Mouse (Mus musculus): ENCODE data around the gene Hdgfl2.

The Hdgfl2 gene

DNA sequence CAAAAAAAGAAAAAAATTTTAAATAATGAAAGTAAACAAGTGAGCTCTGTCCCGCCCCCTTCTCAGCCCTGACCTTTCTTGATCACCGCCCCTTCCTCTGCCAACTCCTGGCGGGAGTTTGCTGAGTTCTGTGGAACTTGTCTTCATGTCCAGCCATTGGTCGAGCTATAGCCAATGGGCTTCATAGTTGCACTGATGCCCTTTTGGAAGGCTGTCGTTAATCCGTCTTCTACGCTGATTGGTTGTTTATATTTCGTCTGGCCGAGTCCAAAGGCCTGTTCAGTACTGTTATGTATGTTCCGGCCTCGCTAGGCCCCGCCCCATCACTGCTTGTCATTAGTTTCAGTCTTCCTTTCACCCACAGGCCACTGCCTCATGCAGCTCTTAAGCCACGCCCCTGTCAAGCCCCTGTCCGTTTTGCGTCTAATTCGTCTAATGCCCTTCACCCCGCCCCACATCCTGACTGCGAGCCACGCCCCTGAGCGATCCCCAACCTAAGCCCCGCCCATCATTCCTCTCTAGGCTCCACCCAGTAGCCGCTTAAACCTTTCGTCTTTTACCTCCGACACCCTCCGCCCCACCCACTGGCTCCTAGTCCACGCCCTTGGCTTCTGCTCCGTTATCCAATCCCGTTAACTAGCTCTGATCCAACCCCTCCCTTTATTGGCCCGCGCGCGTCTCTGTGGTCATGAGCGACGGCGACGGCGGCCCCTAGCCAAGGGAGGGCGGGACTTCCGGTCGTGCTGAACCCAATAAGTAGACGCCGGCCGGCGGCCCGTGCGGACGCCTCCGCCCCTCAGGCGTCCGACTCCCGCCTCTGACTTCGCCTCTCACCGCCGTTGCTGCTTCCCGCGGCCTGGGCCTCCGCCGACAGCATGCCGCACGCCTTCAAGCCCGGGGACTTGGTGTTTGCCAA lies at the start of gene Hdgfl2:
Hdgfl2 (plus strand) TSS at position 755 of the 916 bp plus-strand sequence.
- peak; percentile 100 for DNase-seq (ENCODE audit: extremely low read depth, low read depth, low spot score)

DNA sequence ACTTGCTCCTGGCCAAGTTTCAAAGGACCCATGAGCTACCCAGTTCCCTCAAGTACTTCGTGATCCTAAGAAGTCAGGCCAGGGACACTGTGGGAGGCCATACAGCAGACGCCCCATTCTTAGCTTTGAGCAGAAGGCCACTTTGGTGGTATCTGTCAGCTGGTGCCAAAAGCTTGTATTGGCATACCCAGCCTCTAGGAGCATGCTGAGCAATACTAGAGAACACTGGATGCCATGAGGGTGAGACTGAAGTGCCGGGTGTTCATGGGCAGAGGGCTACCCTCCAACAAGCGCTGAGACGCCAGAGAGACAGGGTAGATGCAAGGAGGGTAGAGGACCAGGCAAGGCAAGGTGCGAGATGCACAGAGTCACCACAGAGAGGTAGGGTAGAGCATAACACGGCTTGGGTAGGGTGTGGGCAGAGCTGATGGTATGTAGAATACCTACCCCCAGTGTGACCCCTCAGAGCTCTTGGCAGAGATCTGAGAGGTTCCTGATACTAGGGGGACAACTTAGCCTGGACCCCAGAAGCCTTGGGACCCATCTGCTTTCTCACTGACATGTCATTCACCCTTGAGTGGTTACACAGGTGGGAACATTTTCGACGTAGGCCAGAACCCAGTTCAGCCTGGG lies 49.1 kb upstream of the Hdgfl2 start:
- DNase-seq (ENCODE audit: extremely low read depth, low read depth, low spot score), result no peak

GRCm38 (mm10) chr17:56030919-56031318 lies 48.5 kb upstream of the Hdgfl2 start:
- no peak for DNase-seq (ENCODE audit: extremely low read depth, low read depth, low spot score)

DNA sequence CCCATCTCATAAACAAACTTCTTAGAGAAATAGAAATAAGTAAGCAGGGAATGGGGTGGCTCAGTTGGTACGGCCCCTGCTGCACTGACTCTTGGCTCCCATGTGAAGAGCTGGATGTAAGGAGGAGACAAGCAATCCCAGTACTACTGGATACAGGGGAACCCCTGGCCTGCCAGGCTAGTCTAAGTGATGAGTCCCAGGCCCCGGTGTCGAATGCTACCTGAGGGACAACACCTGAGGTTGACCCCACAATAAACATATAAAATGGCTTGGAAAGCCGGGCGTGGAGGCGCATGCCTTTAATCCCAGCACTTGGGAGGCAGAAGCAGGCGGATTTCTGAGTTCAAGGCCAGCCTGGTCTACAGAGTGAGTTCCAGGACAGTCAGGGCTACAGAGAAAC lies 48.0 kb upstream of the Hdgfl2 start:
- no peak for DNase-seq (ENCODE audit: extremely low read depth, low read depth, low spot score)

GRCm38 (mm10) chr17:56032127-56032733 lies 47.2 kb upstream of the Hdgfl2 start:
- no peak for DNase-seq (ENCODE audit: extremely low read depth, low read depth, low spot score)

- no peak for DNase-seq (ENCODE audit: extremely low read depth, low read depth, low spot score)
These were observed 46.6 kb upstream of the Hdgfl2 start for GRCm38 (mm10) chr17:56032831-56033230.

DNA sequence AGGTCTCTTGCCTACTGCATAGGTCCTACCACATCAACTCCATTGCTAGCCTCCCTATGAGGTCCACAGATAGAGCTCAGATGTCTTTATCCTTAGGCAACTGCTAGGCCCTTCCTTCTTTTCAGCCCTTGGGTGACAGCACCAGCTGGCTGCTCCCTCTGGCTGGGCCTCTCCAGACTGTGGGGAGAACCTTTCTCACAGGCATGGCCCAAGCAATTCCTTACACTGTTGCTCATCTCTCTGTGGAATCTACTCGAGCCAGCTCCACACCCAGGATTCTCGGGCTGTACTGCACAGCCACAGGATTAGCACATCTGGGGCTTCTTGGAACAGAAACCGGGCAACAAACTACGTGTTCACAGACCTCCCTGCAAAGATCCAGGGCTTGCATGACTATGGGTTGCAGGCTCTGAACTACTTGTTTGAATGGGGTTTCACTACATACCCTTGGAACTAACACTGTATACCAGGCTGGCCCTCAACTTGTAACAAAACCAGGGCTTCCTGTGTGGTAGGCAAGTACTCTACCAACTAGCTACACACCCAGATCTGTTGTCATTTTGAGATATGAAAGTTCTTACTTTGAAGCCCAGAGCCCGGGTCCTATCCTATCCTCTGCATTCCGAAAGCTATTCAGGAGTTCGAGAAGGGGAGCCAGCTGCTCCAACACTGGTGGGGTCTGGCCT lies 45.3 kb upstream of the Hdgfl2 start:
- no peak for DNase-seq (ENCODE audit: extremely low read depth, low read depth, low spot score)

DNA sequence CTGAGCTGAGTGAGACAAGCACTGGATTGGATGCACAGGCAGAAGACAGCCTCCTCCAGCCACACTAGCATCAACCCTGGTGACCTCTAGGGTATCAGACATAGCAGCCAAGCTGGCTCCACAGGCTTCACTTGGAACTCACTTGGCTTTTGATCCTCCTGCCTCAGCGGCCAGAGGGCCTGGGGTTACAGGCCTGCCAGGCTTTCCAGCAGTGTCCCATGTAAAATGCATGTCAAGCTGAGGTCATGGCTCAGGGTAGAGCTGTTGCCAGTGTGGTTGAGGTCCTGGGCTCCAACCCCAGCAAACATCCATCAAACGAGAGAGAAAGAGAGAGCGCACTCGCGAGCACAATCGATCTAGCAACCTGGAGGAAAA lies 44.7 kb upstream of the Hdgfl2 start:
- no peak for DNase-seq (ENCODE audit: extremely low read depth, low read depth, low spot score)

DNA sequence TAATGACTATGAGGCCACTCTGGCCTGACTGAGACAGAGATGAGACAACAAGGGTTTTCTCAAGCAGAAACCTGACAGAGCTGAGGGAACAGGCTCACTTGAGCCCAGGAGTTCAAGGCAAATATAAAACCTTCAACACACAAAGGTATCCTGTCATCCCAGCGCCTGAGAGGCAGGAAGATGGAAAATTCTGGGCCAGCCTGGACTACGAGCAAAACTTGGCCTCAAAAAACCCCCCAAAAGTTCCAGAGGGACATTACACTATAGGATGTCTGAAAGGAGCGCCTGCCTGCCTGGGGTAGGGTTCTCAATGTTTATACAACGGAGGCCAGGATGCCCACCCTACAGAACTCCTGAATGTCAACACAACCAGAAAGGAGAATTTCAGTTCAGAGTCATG lies 44.2 kb upstream of the Hdgfl2 start:
- DNase-seq (ENCODE audit: extremely low read depth, low read depth, low spot score), result no peak

DNA sequence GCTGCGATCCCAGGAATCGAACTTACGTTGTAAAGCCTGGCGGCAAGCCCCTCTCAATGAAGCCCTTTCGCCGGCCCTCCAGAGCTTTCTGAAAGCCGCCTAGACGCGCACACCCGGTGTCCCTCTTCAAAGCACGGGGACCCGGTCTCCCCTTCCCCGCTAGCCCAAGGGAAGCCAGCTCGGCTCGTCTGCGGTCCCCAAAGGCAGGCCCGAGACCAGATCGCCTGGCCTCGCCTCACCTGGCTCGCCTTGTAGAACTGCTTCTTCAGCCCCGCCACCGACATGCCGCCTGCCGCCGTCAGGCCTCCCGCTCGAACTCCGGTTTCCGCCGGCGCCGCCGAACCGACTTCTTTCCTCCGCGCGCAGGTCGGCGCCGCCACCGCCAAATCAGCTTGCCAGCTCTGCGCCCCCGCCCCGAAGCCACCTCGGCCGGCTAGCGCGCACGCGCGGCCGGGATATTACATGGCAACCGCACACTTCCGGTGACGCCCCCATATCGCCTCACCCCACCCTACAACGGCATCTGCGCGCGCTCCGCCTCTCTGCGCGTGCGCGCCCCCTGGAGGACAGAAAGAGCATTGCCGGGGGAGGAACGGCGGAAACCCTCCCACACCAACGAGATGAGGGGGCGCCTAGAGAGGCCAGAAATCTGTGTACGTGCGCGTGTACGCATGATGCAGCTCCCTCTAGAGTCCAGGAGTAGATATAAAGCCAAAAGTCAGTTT lies 43.1 kb upstream of the Hdgfl2 start, which contains the start of gene Sh3gl1:
Sh3gl1 (minus strand) TSS at position 460 of the 725 bp plus-strand sequence.
- DNase-seq (ENCODE audit: extremely low read depth, low read depth, low spot score), result peak; percentile 55

DNA sequence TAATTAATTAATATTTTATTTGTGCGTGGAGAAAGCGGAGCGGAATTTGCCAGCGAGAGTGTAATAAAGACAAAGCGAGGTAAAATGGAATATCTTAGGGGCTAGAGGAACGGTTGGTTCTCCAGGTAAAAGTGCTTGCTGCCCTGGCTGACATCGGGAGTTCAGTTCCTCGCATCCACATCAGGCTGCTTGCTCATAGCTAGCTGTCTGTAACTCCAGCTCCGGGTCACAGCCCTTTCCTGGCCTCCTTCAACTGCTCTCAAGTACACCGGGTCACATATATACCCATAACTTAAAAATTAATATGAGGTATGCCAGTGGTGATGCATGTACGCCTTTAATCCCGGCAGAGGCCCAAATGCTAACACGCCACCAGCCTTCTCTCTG lies 42.5 kb upstream of the Hdgfl2 start:
- no peak for DNase-seq (ENCODE audit: extremely low read depth, low read depth, low spot score)

DNA sequence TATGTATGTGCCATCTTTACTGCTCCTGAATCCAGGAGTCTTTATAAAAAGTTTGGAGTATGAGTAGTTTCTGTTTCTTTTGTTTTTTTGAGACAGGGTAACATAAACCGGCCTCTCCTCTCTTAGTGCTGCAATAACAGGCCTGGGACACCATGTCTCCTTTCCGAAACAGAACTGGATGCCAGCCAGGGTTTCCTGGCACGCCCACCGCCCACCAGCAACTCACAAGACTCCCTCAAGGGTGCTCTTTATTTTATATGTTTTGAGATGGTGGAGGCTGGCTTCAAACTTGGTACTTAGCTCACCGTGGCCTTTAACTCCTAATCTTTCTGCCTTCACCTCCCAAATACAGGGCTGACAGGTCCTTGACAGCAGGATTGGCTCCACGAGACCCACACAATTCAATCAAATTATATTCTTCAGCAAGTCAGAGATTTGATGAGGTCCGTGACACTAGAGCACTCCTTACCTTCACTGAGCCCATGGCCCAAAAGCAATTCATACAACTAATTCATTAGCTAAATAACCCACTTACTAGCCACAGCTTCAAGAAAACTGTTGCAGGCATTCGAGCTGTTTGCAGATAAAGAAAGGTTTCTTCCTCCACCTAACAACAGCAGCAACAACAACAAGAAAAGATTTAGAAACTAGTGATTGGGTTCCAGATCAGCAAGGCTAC lies 40.7 kb upstream of the Hdgfl2 start:
- peak; percentile 42 for DNase-seq (ENCODE audit: extremely low read depth, low read depth, low spot score)

GRCm38 (mm10) chr17:56039345-56039744 lies 40.1 kb upstream of the Hdgfl2 start:
- no peak for DNase-seq (ENCODE audit: extremely low read depth, low read depth, low spot score)

DNA sequence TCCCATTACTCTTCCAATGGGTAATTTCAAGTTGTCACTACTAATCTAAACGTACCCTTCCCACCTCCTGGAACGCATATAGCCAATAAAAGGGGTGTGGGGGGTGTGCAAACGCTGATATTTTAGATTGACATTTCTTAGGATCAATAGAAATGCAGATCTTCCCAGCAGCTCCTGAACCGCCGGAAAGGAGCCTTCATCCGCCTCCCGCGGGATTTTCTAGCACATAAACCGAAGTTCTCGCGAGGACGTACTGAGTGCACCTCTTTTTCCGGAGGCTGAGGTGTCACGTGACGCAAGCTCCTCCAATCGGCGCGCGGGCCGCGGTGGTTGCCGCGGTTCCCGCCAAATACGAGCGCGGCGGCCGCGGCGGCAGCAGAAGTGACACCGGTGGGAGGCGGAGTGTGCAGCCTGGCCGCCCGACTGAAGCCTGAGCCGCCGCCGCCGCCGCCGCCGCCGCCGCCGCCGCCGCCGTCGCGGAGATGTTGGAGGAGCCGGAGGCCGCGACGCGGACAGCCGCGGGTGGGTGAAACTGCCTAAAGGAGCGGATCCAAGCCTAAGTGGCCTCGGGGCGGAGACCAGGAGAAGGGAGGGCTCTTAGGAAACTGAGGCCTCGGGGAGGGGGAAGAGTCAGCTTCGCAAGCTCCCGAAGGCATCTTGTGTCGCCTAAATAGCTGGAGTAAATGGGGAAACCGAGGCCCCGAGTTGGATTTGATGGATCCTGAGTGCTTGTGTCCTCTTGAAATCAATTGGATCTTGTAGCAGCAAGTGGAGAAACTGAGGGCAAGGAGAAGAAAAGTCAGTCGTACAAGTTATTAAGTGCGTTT lies 39.2 kb upstream of the Hdgfl2 start, which contains the start of gene Chaf1a:
Chaf1a (plus strand) TSS at position 410 of the 827 bp plus-strand sequence.
- peak; percentile 82 for DNase-seq (ENCODE audit: extremely low read depth, low read depth, low spot score)

DNA sequence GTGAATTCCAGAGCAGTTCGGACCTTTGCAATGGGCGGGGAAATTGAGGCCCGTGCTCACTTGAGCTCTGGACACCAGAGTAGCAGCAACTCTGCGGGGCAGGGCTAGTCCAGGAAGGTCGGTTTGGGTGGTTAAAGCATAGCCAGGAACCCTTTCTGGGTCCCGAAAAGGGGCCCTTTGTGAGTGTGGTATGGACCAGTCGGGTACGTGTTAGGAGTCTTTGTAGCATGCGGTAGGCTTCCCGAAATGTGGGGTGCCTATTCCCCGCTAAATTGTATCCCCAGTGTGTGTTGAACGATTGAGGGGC lies 38.6 kb upstream of the Hdgfl2 start:
- no peak for DNase-seq (ENCODE audit: extremely low read depth, low read depth, low spot score)

DNA sequence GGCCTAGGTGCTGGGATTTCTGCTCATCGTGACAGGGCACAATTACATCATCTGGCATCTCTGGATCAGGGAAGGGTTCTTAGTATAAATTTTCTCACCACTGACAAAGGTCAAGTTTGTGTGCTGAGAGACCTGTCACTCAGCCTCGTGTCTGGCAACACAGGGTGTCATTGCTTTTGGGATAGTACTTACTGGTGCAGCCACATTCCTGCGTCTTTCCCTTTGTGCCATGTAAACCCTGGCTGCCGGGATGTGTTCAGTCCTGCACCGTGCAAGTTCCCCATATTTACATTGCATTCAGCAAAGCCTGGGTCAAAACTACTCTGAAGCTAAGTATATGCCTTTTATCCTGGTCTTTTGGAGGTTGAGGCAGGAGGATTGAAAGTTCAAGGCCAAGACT lies 28.1 kb upstream of the Hdgfl2 start:
- peak; percentile 69 for DNase-seq (ENCODE audit: extremely low read depth, low read depth, low spot score)

- DNase-seq (ENCODE audit: extremely low read depth, low read depth, low spot score), result no peak
These were observed 24.5 kb upstream of the Hdgfl2 start for GRCm38 (mm10) chr17:56054938-56055337.

GRCm38 (mm10) chr17:56055945-56056678 lies 23.3 kb upstream of the Hdgfl2 start:
- DNase-seq (ENCODE audit: extremely low read depth, low read depth, low spot score), result no peak
